Mouse (Mus musculus): ENCODE measurements around the gene Med13l. TPM values are rescaled to one million over a fixed set of nuclear protein-coding genes. Genes with fewer than 3 reads are reported as not detected.

The Med13l gene
- polyA plus RNA-seq, 1 experiment from 2014 or later = 10.4 TPM

- peaks cover 26% of the 10 kb centered on the region for H3K36me3 ChIP-seq (ENCODE audit: control insufficient read depth, insufficient read depth, low read length)
- no peaks in the 10 kb centered on the region for H3K27me3 ChIP-seq (ENCODE audit: control insufficient read depth, insufficient read depth, low read length)
- no peak overlapping the region for H3K4me3 ChIP-seq (replicated peaks; ENCODE audit: low read length)
- H3K9me3 ChIP-seq (replicated peaks; ENCODE audit: control insufficient read depth, low read length) = no peaks in the 10 kb centered on the region
- no peak overlapping the region for H3K9ac ChIP-seq (ENCODE audit: low read length)
- no peak overlapping the region for H3K4me2 ChIP-seq (ENCODE audit: low read depth, low read length)
- WGBS = 63% methylated on average over 2 of the region's 2 CpGs
- no peaks in the 10 kb centered on the region for H3K4me1 ChIP-seq (ENCODE audit: control insufficient read depth, insufficient read depth, low read length)
- no peak overlapping the region for H3K27ac ChIP-seq (ENCODE audit: low read length)
- no peak for ATAC-seq (ENCODE audit: insufficient read depth, low FRiP score)
These were observed 195.6 kb downstream of the Med13l start for GRCm38 (mm10) chr5:118756078-118756477.

DNA sequence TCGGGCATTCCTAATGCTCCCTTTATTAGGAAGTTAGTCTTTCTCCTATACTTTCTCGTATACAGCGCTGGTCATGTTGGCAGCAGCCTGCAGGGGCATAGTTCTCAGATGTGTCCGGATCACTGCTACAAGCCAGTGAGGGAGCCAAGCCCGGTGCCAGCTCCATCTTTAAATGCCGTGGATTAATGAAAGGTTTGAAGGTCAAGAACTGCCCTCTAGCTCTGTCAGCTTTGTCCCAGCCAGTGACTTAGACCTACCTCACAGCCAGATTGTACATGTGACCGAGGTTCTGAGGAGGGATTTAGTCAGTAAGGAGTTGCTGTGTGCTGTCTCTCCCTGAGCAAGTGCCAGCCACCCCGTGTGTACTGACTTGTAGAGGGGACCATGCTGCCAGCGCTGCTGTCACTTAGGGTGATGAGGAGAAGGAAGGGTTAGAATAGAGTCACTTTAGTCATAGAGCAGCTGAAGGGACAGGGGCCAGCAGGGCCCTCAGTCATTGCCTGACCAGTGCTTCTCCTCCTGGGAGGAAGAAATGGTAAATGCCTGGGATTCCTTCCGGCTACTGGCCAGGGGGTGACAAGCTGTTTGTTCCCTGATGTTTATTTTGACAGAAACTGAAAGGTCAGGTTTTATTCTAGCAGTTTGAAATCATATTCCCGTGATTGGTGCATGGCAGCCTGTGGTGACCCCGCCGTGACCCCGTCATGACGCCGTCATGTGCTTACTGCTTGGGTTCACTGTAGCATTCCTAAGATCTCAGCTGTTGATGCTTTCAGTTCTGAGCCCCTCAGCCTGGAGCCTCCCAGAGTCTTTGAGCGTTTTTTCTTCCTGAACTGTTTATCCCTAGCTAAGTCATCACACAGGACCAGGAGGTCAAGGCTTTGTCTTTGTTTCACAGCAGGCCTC lies 197.2 kb downstream of the Med13l start:
- Histone ChIP-seq H3K9me3 (replicated peaks; ENCODE audit: control insufficient read depth, low read length) (no peaks in the 10 kb centered on the region), H3K4me2 (ENCODE audit: low read depth, low read length) (no peak overlapping the region), H3K27ac (ENCODE audit: low read length) (no peak overlapping the region), H3K27me3 (ENCODE audit: control insufficient read depth, insufficient read depth, low read length) (no peaks in the 10 kb centered on the region), H3K4me3 (replicated peaks; ENCODE audit: low read length) (no peak overlapping the region), H3K36me3 (ENCODE audit: control insufficient read depth, insufficient read depth, low read length) (peaks cover 26% of the 10 kb centered on the region), H3K9ac (ENCODE audit: low read length) (no peak overlapping the region), H3K4me1 (ENCODE audit: control insufficient read depth, insufficient read depth, low read length) (no peaks in the 10 kb centered on the region)
- WGBS = 52% methylated on average over 17 of the region's 17 CpGs
- ATAC-seq (ENCODE audit: insufficient read depth, low FRiP score) = no peak

DNA sequence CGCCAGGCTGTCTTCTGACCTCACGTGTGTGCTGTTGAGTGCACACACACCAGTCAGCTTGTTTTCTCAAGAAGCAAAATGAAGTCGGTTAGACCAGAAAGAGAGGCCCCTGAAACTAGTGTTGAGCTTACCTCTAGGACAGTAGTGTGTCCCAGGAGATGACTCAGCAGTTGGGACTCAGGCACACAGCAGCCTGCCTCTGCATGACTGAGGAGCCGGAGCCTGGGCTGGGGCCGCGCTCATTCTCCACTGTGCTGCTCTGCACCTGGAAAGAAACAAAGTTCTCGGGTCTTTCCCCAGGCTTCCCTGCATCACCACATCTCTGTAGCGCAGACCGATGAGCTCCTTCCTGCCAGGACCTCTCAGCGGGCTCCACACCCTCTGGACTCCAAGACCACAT lies 200.5 kb downstream of the Med13l start:
- 85% methylated on average over 10 of the region's 10 CpGs for WGBS
- no peaks in the 10 kb centered on the region for H3K27me3 ChIP-seq (ENCODE audit: control insufficient read depth, insufficient read depth, low read length)
- no peak overlapping the region for H3K9ac ChIP-seq (ENCODE audit: low read length)
- no peaks in the 10 kb centered on the region for H3K4me1 ChIP-seq (ENCODE audit: control insufficient read depth, insufficient read depth, low read length)
- no peaks in the 10 kb centered on the region for H3K9me3 ChIP-seq (replicated peaks; ENCODE audit: control insufficient read depth, low read length)
- H3K4me2 ChIP-seq (ENCODE audit: low read depth, low read length) = no peak overlapping the region
- no peak overlapping the region for H3K4me3 ChIP-seq (replicated peaks; ENCODE audit: low read length)
- H3K27ac ChIP-seq (ENCODE audit: low read length) = no peak overlapping the region
- peaks cover 20% of the 10 kb centered on the region for H3K36me3 ChIP-seq (ENCODE audit: control insufficient read depth, insufficient read depth, low read length)
- ATAC-seq (ENCODE audit: insufficient read depth, low FRiP score) = no peak

- 0 out of 2 replicates have a peak, but pooled peaks have one; percentile 54 for ATAC-seq (ENCODE audit: insufficient read depth, low FRiP score)
- H3K9me3 ChIP-seq (replicated peaks; ENCODE audit: control insufficient read depth, low read length) = no peaks in the 10 kb centered on the region
- no peaks in the 10 kb centered on the region for H3K27me3 ChIP-seq (ENCODE audit: control insufficient read depth, insufficient read depth, low read length)
- no peak overlapping the region for H3K4me2 ChIP-seq (ENCODE audit: low read depth, low read length)
- peaks cover 9% of the 10 kb centered on the region; the same call in 1 of the 2 replicates for H3K36me3 ChIP-seq (ENCODE audit: control insufficient read depth, insufficient read depth, low read length)
- H3K4me1 ChIP-seq (ENCODE audit: control insufficient read depth, insufficient read depth, low read length) = no peaks in the 10 kb centered on the region
- no peak overlapping the region for H3K27ac ChIP-seq (ENCODE audit: low read length)
- H3K9ac ChIP-seq (ENCODE audit: low read length) = no peak overlapping the region
- WGBS = 82% methylated on average over 18 of the region's 18 CpGs
- no peak overlapping the region for H3K4me3 ChIP-seq (replicated peaks; ENCODE audit: low read length)
These were observed 202.2 kb downstream of the Med13l start for GRCm38 (mm10) chr5:118762499-118763185.

DNA sequence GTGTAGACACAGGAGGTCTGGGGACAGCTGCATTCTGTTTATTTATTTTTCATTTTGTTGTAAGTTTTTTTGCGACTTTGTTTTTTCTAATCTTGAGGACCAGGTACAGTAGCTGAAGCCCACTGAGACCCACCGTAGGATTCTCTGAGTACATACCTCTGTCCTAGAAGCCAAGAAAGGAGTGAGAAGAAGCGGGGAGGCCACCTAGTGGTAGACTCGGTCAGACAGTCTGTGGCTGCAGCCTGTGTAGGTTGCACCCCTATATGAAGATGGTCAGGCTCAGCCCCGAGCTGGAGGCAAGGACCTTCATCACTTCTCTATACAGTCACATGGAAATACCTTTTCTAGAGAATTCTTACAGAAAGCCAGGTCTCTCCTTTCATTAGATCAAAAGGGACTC lies 202.9 kb downstream of the Med13l start:
- Histone ChIP-seq H3K27me3 (ENCODE audit: control insufficient read depth, insufficient read depth, low read length) (no peaks in the 10 kb centered on the region), H3K4me1 (ENCODE audit: control insufficient read depth, insufficient read depth, low read length) (no peaks in the 10 kb centered on the region), H3K9me3 (replicated peaks; ENCODE audit: control insufficient read depth, low read length) (no peaks in the 10 kb centered on the region), H3K36me3 (ENCODE audit: control insufficient read depth, insufficient read depth, low read length) (peaks cover 8% of the 10 kb centered on the region; the same call in 1 of the 2 replicates), H3K27ac (ENCODE audit: low read length) (no peak overlapping the region), H3K4me2 (ENCODE audit: low read depth, low read length) (no peak overlapping the region), H3K9ac (ENCODE audit: low read length) (no peak overlapping the region), H3K4me3 (replicated peaks; ENCODE audit: low read length) (no peak overlapping the region)
- WGBS = 61% methylated on average over 5 of the region's 5 CpGs
- ATAC-seq (ENCODE audit: insufficient read depth, low FRiP score) = no peak

- Histone ChIP-seq H3K9me3 (replicated peaks; ENCODE audit: control insufficient read depth, low read length) (no peaks in the 10 kb centered on the region), H3K27me3 (ENCODE audit: control insufficient read depth, insufficient read depth, low read length) (no peaks in the 10 kb centered on the region; the same call in 1 of the 2 replicates)
- 82% methylated on average over 6 of the region's 6 CpGs for WGBS
These were observed 208.7 kb downstream of the Med13l start for GRCm38 (mm10) chr5:118769143-118769542.

DNA sequence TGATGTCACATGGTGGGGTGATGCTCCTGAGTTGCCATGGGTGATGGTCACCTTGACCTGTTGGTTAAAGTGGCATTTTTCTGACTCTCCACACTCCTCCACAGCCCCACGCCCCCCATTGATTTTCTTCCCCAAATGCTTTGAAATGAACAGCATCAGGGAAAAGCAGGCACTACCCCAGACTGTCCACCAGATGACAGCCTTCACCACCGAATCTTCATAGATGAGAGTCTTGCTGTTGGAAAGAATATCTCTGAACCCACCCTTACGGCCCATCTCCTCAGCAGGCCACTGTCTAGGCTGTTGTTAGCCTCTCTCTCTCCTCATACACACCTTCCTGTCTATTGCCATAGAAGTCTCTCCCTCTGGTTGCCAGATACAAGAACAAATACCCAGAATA lies 213.4 kb downstream of the Med13l start:
- Histone ChIP-seq H3K27ac (ENCODE audit: low read length) (no peak overlapping the region), H3K9ac (ENCODE audit: low read length) (no peak overlapping the region), H3K27me3 (ENCODE audit: control insufficient read depth, insufficient read depth, low read length) (no peaks in the 10 kb centered on the region; the same call in 1 of the 2 replicates), H3K4me2 (ENCODE audit: low read depth, low read length) (no peak overlapping the region), H3K4me3 (replicated peaks; ENCODE audit: low read length) (no peak overlapping the region), H3K9me3 (replicated peaks; ENCODE audit: control insufficient read depth, low read length) (no peaks in the 10 kb centered on the region), H3K4me1 (ENCODE audit: control insufficient read depth, insufficient read depth, low read length) (no peaks in the 10 kb centered on the region), H3K36me3 (ENCODE audit: control insufficient read depth, insufficient read depth, low read length) (no peaks in the 10 kb centered on the region)
- WGBS = 26% methylated on average over 3 of the region's 3 CpGs
- ATAC-seq (ENCODE audit: insufficient read depth, low FRiP score) = no peak

More at GRCm38 (mm10) chr5:118769143-118769542, 208.7 kb downstream of the Med13l start:
- Histone ChIP-seq H3K27ac (ENCODE audit: low read length) (no peak overlapping the region), H3K9ac (ENCODE audit: low read length) (no peak overlapping the region), H3K36me3 (ENCODE audit: control insufficient read depth, insufficient read depth, low read length) (no peaks in the 10 kb centered on the region), H3K4me1 (ENCODE audit: control insufficient read depth, insufficient read depth, low read length) (no peaks in the 10 kb centered on the region), H3K4me2 (ENCODE audit: low read depth, low read length) (no peak overlapping the region), H3K4me3 (replicated peaks; ENCODE audit: low read length) (no peak overlapping the region)
- no peak for ATAC-seq (ENCODE audit: insufficient read depth, low FRiP score)

DNA sequence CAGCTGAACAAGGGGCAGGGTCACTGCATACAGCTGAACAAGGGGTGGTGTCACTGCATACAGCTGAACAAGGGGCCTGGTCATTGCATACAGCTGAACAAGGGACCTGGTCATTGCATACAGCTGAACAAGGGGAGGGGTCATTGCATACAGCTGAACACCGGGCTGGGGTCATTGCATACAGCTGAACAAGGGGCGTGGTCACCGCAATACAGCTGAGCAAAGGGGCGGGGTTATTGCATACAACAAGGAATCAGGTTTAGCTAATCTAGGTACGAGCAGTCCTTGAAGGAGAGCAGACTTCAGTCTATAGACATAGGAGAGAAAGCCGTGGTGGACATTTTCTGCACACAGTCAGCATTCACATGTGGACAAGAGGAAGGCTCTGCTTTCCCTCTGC lies 215.9 kb downstream of the Med13l start:
- Histone ChIP-seq H3K9ac (ENCODE audit: low read length) (no peak overlapping the region), H3K4me1 (ENCODE audit: control insufficient read depth, insufficient read depth, low read length) (no peaks in the 10 kb centered on the region), H3K4me3 (replicated peaks; ENCODE audit: low read length) (no peak overlapping the region), H3K4me2 (ENCODE audit: low read depth, low read length) (no peak overlapping the region), H3K27me3 (ENCODE audit: control insufficient read depth, insufficient read depth, low read length) (no peaks in the 10 kb centered on the region; the same call in 1 of the 2 replicates), H3K9me3 (replicated peaks; ENCODE audit: control insufficient read depth, low read length) (no peaks in the 10 kb centered on the region), H3K36me3 (ENCODE audit: control insufficient read depth, insufficient read depth, low read length) (no peaks in the 10 kb centered on the region), H3K27ac (ENCODE audit: low read length) (no peak overlapping the region)
- ATAC-seq (ENCODE audit: insufficient read depth, low FRiP score) = no peak
- WGBS = 72% methylated on average over 6 of the region's 6 CpGs

- Histone ChIP-seq H3K27me3 (ENCODE audit: control insufficient read depth, insufficient read depth, low read length) (no peaks in the 10 kb centered on the region), H3K9ac (ENCODE audit: low read length) (no peak overlapping the region), H3K27ac (ENCODE audit: low read length) (no peak overlapping the region), H3K9me3 (replicated peaks; ENCODE audit: control insufficient read depth, low read length) (0 out of 2 replicates have a peak, but pooled peaks cover 3% of the 10 kb centered on the region), H3K4me2 (ENCODE audit: low read depth, low read length) (no peak overlapping the region), H3K4me1 (ENCODE audit: control insufficient read depth, insufficient read depth, low read length) (no peaks in the 10 kb centered on the region), H3K4me3 (replicated peaks; ENCODE audit: low read length) (no peak overlapping the region), H3K36me3 (ENCODE audit: control insufficient read depth, insufficient read depth, low read length) (no peaks in the 10 kb centered on the region)
- WGBS = 11% methylated on average over 17 of the region's 17 CpGs
- no peak for ATAC-seq (ENCODE audit: insufficient read depth, low FRiP score)
These were observed 221.1 kb downstream of the Med13l start for GRCm38 (mm10) chr5:118781598-118781997.
